Mouse (Mus musculus): Measurements from ENCODE around the gene Lrp8. TPM values are rescaled to one million over a fixed set of nuclear protein-coding genes. Genes with fewer than 3 reads are reported as not detected.

Lrp8 gene
- polyA plus RNA-seq (2015; fragmentation: Illumina TruSeq; extraction: RNeasy Lipid Tissue Mini Kit (QIAGEN cat#74804); ENCODE audit: low read depth, low replicate concordance): 34.6 TPM

GRCm38 (mm10) chr4:107802185-107802449, at the start of gene Lrp8:
Lrp8 (plus strand) TSS chr4:107802261.

GRCm38 (mm10) chr4:107879254-107880050, 77.4 kb downstream of the Lrp8 start, which contains the start of gene Magoh:
Magoh (plus strand) TSS chr4:107879755.

GRCm38 (mm10) chr4:107889731-107890432, 87.8 kb downstream of the Lrp8 start, which contains the start of gene 0610037L13Rik:
0610037L13Rik (plus strand) TSS chr4:107889813.

GRCm38 (mm10) chr4:107923145-107923802, 121.2 kb downstream of the Lrp8 start, which contains the start of gene Cpt2:
Cpt2 (minus strand) TSS chr4:107923610.

Other genes with a start within 250 kb of the Lrp8 start
- 1.3 TPM for gene Dmrtb1, start 118.0 kb upstream of the Lrp8 start, polyA plus RNA-seq (2015; fragmentation: Illumina TruSeq; extraction: RNeasy Lipid Tissue Mini Kit (QIAGEN cat#74804); ENCODE audit: low read depth, low replicate concordance)
- gene Magoh, start 77.5 kb downstream of the Lrp8 start, polyA plus RNA-seq (2015; fragmentation: Illumina TruSeq; extraction: RNeasy Lipid Tissue Mini Kit (QIAGEN cat#74804); ENCODE audit: low read depth, low replicate concordance): 81.9 TPM
- 89.4 TPM for gene 0610037L13Rik, start 87.6 kb downstream of the Lrp8 start, polyA plus RNA-seq (2015; fragmentation: Illumina TruSeq; extraction: RNeasy Lipid Tissue Mini Kit (QIAGEN cat#74804); ENCODE audit: low read depth, low replicate concordance)
- 7.5 TPM for gene Cpt2, start 121.3 kb downstream of the Lrp8 start, polyA plus RNA-seq (2015; fragmentation: Illumina TruSeq; extraction: RNeasy Lipid Tissue Mini Kit (QIAGEN cat#74804); ENCODE audit: low read depth, low replicate concordance)
- not detected for gene Slc1a7, start 166.1 kb downstream of the Lrp8 start, polyA plus RNA-seq (2015; fragmentation: Illumina TruSeq; extraction: RNeasy Lipid Tissue Mini Kit (QIAGEN cat#74804); ENCODE audit: low read depth, low replicate concordance)